Mouse (Mus musculus) heart, adult 2 months (tissue): Measurements from ENCODE around the gene Atp4b. TPM values are rescaled to one million over a fixed set of nuclear protein-coding genes. Genes with fewer than 3 reads are reported as not detected.
A peak's percentile ranks its signal among the peaks of the same experiment; 100 is the strongest.

ENCODE experiments used
- DNase-seq, 2 experiments: peaks; one replicate each; pipeline ENCODE4 v3.0.0; 2021
- H3K27ac ChIP-seq: fragments of 200-600 bp; 2 replicates; pipeline ENCODE4 v1.8.1; 2022
- H3K27me3 ChIP-seq: fragments of 200-500 bp; 2 replicates; pipeline ENCODE4 v1.6.1; 2012; ENCODE audit warnings: mild to moderate bottlenecking, low read length, inconsistent platforms, mixed read lengths; ENCODE audit not compliant: control insufficient read depth, insufficient read depth
- H3K36me3 ChIP-seq: fragments of 200-500 bp; 2 replicates; pipeline ENCODE4 v1.6.1; 2012; ENCODE audit warnings: low read length, inconsistent platforms; ENCODE audit not compliant: control insufficient read depth, insufficient read depth
- H3K4me1 ChIP-seq: fragments of 200-500 bp; 2 replicates; pipeline ENCODE4 v1.6.1; 2011; ENCODE audit warnings: low read length; ENCODE audit not compliant: control insufficient read depth, insufficient read depth
- H3K4me3 ChIP-seq: fragments of 200-600 bp; 2 replicates; pipeline ENCODE4 v1.8.1; 2022
- H3K79me2 ChIP-seq: fragments of 200-500 bp; replicated peaks from 2 replicates; pipeline ENCODE4 v1.6.1; 2012; ENCODE audit warnings: mild to moderate bottlenecking, inconsistent platforms, low read length, moderate library complexity, mixed read lengths; ENCODE audit not compliant: control insufficient read depth, insufficient read depth
- H3K9ac ChIP-seq: fragments of 200-500 bp; 2 replicates; pipeline ENCODE4 v1.6.1; 2012; ENCODE audit warnings: low read depth, mild to moderate bottlenecking, control low read depth, inconsistent platforms, low read length, mixed read lengths
- CTCF ChIP-seq: fragments of 200-600 bp; IDR thresholded peaks from 2 replicates; pipeline ENCODE4 v1.8.1; 2022; ENCODE audit warnings: antibody characterized with exemption, mild to moderate bottlenecking, moderate library complexity
- EP300 ChIP-seq: fragments of 200-500 bp; IDR thresholded peaks from 2 replicates; pipeline ENCODE4 v1.6.1; 2011; ENCODE audit warnings: low read depth, low read length, control low read depth; ENCODE audit not compliant: insufficient read depth
- POLR2A ChIP-seq: fragments of 200-500 bp; IDR thresholded peaks from 2 replicates; pipeline ENCODE4 v1.6.1; 2011; ENCODE audit warnings: mild to moderate bottlenecking, low read depth, low read length, control low read depth; ENCODE audit not compliant: insufficient read depth
- WGBS: fragments of 180-500 bp; shearing (Covaris S2); methylation state at CpG from one replicate; pipeline ENCODE4 v1.1.7; 2018; 5-methylcytosine and 5-hydroxymethylcytosine counted together
- intact Hi-C: fragments of 180-260 bp; cut with DNase I; formaldehyde crosslinking; loops from one replicate; pipeline ENCODE4 v1.15.1; 2025
- polyA plus RNA-seq: library from polyadenylated mRNA; depleted of rRNA; stranded (reverse); fragments of >200 nt; gene quantifications from 2 replicates; pipeline ENCODE4 v1.2.3, GENCODE M21; 2012
- total RNA-seq, 2 experiments: library from RNA; stranded (reverse); gene quantifications; 2 replicates each; pipeline ENCODE4 v1.2.3; 2021

The Atp4b gene
- total and polyA plus RNA-seq, 3 experiments, result 0.33 TPM; not detected in 2

DNA sequence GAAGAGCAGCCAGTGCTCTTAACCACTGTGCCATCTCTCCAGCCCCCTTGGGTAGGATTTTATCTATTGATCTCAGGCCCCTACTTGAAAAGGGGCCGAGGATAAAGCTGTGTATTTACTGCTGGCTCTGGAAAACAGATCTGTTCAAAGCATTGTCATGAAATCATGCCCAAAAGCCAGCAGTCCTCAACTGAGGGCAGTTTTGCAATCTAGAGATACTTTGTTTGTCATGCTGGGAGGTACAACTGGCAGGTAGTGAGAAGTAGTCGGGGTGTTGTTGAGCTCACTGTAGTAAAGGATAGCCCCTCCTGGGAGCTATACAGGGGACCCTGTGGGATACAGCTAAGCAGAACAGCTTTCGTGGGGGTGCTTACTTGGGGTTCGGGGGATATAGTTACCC lies 42.7 kb downstream of the Atp4b start:
- Histone ChIP-seq H3K9ac (no peak overlapping the region), H3K4me1 (peaks cover 5% of the 10 kb centered on the region; the same call in 1 of the 2 replicates), H3K27ac (no peak overlapping the region), H3K79me2 (no peaks in the 10 kb centered on the region), H3K4me3 (no peak overlapping the region), H3K36me3 (no peaks in the 10 kb centered on the region), H3K27me3 (no peaks in the 10 kb centered on the region)
- DNase-seq, result no peak
- no peak for TF ChIP-seq POLR2A
- intact Hi-C loops, result no loop called here
- WGBS, result 85% methylated on average over 4 of the region's 4 CpGs

DNA sequence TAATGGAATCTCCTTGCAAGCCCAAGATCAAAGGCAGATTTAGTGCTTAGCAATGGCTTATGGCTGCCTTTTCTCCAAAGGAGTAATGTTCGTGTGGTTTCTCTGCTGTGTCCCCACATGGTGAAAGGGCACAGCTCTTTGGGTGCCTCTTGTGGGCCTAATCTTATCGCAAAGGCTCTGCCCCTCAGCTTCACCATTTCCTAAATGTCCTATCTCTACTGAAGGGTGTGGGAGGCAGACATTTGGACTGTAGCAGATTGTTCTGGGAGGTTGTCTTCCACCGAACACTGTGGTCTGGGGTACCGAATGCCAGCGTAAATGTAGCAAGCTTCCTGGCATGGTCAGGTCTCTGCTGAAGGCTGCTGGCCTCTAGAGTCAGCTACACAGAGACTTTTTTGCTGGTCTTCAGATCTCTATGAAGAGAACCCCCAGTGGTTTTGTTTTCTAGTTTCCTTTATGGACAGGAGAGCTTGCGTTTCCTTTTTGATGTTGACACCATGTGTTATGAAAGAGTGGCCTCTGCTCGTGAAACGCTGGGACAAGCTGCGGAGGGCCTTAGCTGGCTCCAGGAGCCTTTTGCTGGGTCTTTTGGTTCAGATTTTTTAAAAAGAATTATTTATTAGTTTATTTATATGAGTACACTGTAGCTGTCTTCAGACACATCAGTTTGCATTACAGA lies 43.3 kb downstream of the Atp4b start:
- intact Hi-C loops, result no loop called here
- H3K4me1 ChIP-seq, result peaks cover 5% of the 10 kb centered on the region; the same call in 1 of the 2 replicates
- WGBS, result 70% methylated on average over 9 of the region's 9 CpGs
- no peaks in the 10 kb centered on the region for H3K79me2 ChIP-seq
- no peaks in the 10 kb centered on the region for H3K36me3 ChIP-seq
- no peak overlapping the region for H3K27ac ChIP-seq
- no peak for DNase-seq
- no peak overlapping the region for H3K4me3 ChIP-seq
- no peak for TF ChIP-seq CTCF
- TF ChIP-seq EP300, result no peak
- no peak for TF ChIP-seq POLR2A
- H3K9ac ChIP-seq, result no peak overlapping the region
- no peaks in the 10 kb centered on the region for H3K27me3 ChIP-seq

GRCm38 (mm10) chr8:13352601-13353000 lies 44.0 kb downstream of the Atp4b start:
- Histone ChIP-seq H3K27me3 (no peaks in the 10 kb centered on the region), H3K4me1 (peaks cover 5% of the 10 kb centered on the region; the same call in 1 of the 2 replicates), H3K36me3 (no peaks in the 10 kb centered on the region), H3K4me3 (no peak overlapping the region), H3K9ac (no peak overlapping the region), H3K27ac (no peak overlapping the region), H3K79me2 (no peaks in the 10 kb centered on the region)
- 79% methylated on average over 8 of the region's 8 CpGs for WGBS
- TF ChIP-seq POLR2A, result no peak
- TF ChIP-seq CTCF, result no peak
- TF ChIP-seq EP300, result no peak
- no peak for DNase-seq
- intact Hi-C loops, result no loop called here

DNA sequence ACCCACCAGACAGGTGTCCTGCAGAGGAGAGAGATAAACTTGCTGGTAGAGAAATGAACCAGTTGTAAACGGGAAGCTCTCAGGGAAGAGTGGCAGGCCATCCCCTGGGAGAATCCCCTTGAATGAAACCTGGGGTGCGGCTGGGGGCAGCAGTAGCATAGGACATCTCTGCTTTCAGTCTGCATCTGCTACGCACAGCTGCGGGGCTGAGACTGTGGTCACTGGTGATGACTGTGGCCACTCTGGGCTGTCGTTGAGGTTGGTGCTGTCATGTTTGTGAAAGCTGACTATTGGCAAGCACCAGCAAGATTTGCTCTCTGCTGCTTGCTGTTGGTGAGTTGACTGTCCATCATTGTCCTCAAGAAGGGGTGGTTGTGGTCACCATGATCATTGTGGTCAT lies 45.0 kb downstream of the Atp4b start:
- no peak overlapping the region for H3K4me3 ChIP-seq
- WGBS, result 77% methylated on average over 5 of the region's 5 CpGs
- no peak for DNase-seq
- no peak overlapping the region for H3K9ac ChIP-seq
- H3K27me3 ChIP-seq, result no peaks in the 10 kb centered on the region
- TF ChIP-seq CTCF (no peak), POLR2A (no peak), EP300 (no peak)
- H3K27ac ChIP-seq, result no peak overlapping the region
- intact Hi-C loops, result no loop called here
- H3K79me2 ChIP-seq, result no peaks in the 10 kb centered on the region
- H3K4me1 ChIP-seq, result peaks cover 5% of the 10 kb centered on the region; the same call in 1 of the 2 replicates
- H3K36me3 ChIP-seq, result no peaks in the 10 kb centered on the region

DNA sequence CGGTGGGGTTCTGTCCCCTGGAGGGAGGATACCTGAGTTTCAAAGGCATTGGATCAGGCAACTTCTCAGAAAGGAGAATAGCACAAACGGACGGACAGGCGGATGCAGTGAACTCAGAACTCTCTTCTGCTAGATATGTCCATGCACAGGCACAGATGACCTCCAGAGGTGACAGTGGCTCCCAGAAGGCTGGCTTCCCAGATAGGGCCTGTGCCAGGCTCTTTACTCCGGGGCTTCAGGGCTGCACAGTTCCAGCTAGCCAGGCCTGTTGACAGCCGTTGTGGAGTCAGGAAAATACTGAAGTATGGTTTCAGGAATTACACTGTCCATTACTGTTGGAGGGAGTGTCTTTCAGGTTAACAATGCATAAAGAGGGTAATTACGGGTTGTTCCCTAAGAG lies 46.6 kb downstream of the Atp4b start:
- Histone ChIP-seq H3K27me3 (no peaks in the 10 kb centered on the region), H3K27ac (peak overlapping the region; percentile 51), H3K4me1 (peaks cover 5% of the 10 kb centered on the region; the same call in 1 of the 2 replicates), H3K79me2 (no peaks in the 10 kb centered on the region), H3K36me3 (no peaks in the 10 kb centered on the region), H3K4me3 (no peak overlapping the region), H3K9ac (no peak overlapping the region)
- TF ChIP-seq POLR2A, result no peak
- TF ChIP-seq EP300, result no peak
- no peak for TF ChIP-seq CTCF
- DNase-seq, result peak; percentile 37 to 57
- intact Hi-C loops, result no loop called here
- 51% methylated on average over 7 of the region's 7 CpGs for WGBS

- no peak for TF ChIP-seq EP300
- no peak for TF ChIP-seq CTCF
- no peak for TF ChIP-seq POLR2A
- intact Hi-C loops, result no loop called here
- H3K36me3 ChIP-seq, result no peaks in the 10 kb centered on the region
Observed at GRCm38 (mm10) chr8:13343134-13343533, 53.5 kb downstream of the Atp4b start.

More at GRCm38 (mm10) chr8:13343134-13343533, 53.5 kb downstream of the Atp4b start:
- Histone ChIP-seq H3K4me1 (peaks cover 3% of the 10 kb centered on the region), H3K79me2 (no peaks in the 10 kb centered on the region), H3K9ac (no peak overlapping the region), H3K27ac (no peak overlapping the region), H3K4me3 (no peak overlapping the region), H3K27me3 (no peaks in the 10 kb centered on the region)
- WGBS, result 90% methylated on average over 4 of the region's 4 CpGs
- no peak for DNase-seq
